Mouse (Mus musculus) layer of hippocampus, adult 9-11 months (tissue): ENCODE measurements around the gene 2300002M23Rik.

Experiments
- DNase-seq: peaks from one replicate; pipeline ENCODE4 v3.0.0; 2022

Gene 2300002M23Rik

GRCm38 (mm10) chr17:35567150-35567549, at the start of gene 2300002M23Rik:
Gene 2300002M23Rik (plus strand): TSS chr17:35567450.
- DNase-seq = no peak

- no peak for DNase-seq
Observed at GRCm38 (mm10) chr17:35517526-35517925, 49.7 kb upstream of the 2300002M23Rik start.

- no peak for DNase-seq
Observed at GRCm38 (mm10) chr17:35524354-35524753, 42.9 kb upstream of the 2300002M23Rik start.

- DNase-seq = no peak
Observed at GRCm38 (mm10) chr17:35526644-35527043, 40.6 kb upstream of the 2300002M23Rik start.

- DNase-seq = no peak
Observed at GRCm38 (mm10) chr17:35532360-35532759, 34.9 kb upstream of the 2300002M23Rik start.

- DNase-seq = no peak
Observed at GRCm38 (mm10) chr17:35532901-35533300, 34.3 kb upstream of the 2300002M23Rik start, which contains the start of gene Psors1c2. Gene Psors1c2 (plus strand): TSS chr17:35533201.

GRCm38 (mm10) chr17:35534343-35534742, 32.9 kb upstream of the 2300002M23Rik start:
- peak; percentile 63 for DNase-seq

GRCm38 (mm10) chr17:35537421-35537820, 29.8 kb upstream of the 2300002M23Rik start:
- no peak for DNase-seq

- DNase-seq = no peak
Observed at GRCm38 (mm10) chr17:35538476-35538875, 28.8 kb upstream of the 2300002M23Rik start.

GRCm38 (mm10) chr17:35539540-35539939, 27.7 kb upstream of the 2300002M23Rik start:
- no peak for DNase-seq

- peak; percentile 23 for DNase-seq
Observed at GRCm38 (mm10) chr17:35542761-35543411, 24.4 kb upstream of the 2300002M23Rik start.

- no peak for DNase-seq
Observed at GRCm38 (mm10) chr17:35543412-35543861, 23.8 kb upstream of the 2300002M23Rik start.

GRCm38 (mm10) chr17:35544001-35544400, 23.2 kb upstream of the 2300002M23Rik start:
- no peak for DNase-seq

- no peak for DNase-seq
Observed at GRCm38 (mm10) chr17:35544680-35545079, 22.6 kb upstream of the 2300002M23Rik start.

- no peak for DNase-seq
Observed at GRCm38 (mm10) chr17:35547465-35547864, 19.8 kb upstream of the 2300002M23Rik start.

- no peak for DNase-seq
Observed at GRCm38 (mm10) chr17:35548636-35549035, 18.6 kb upstream of the 2300002M23Rik start.

- DNase-seq = peak; percentile 69
Observed at GRCm38 (mm10) chr17:35549437-35550142, 17.7 kb upstream of the 2300002M23Rik start.

- DNase-seq = no peak
Observed at GRCm38 (mm10) chr17:35550143-35550494, 17.1 kb upstream of the 2300002M23Rik start.

GRCm38 (mm10) chr17:35550871-35551270, 16.4 kb upstream of the 2300002M23Rik start:
- no peak for DNase-seq

- no peak for DNase-seq
Observed at GRCm38 (mm10) chr17:35551881-35552414, 15.3 kb upstream of the 2300002M23Rik start, which contains the start of gene Cdsn. Gene Cdsn (plus strand): TSS chr17:35552128.

GRCm38 (mm10) chr17:35554321-35554720, 12.9 kb upstream of the 2300002M23Rik start:
- DNase-seq = no peak

- DNase-seq = no peak
Observed at GRCm38 (mm10) chr17:35554761-35555397, 12.4 kb upstream of the 2300002M23Rik start.

GRCm38 (mm10) chr17:35556186-35556765, 11.0 kb upstream of the 2300002M23Rik start:
- DNase-seq = no peak
